Mouse (Mus musculus) liver, adult 2 months (tissue): ENCODE measurements around the gene Smim4. TPM values are rescaled to one million over a fixed set of nuclear protein-coding genes. Genes with fewer than 3 reads are reported as not detected.
A peak's percentile ranks its signal among the peaks of the same experiment; 100 is the strongest.

Source experiments
- DNase-seq: peaks from one replicate; pipeline ENCODE4 v3.0.0-alpha.2; 2011; ENCODE audit warnings: low read depth, low spot score; ENCODE audit errors: extremely low read depth
- H3K27ac ChIP-seq: fragments of 200-500 bp; replicated peaks from 2 replicates; pipeline ENCODE4 v1.5.1; 2012; ENCODE audit warnings: low read depth, mild to moderate bottlenecking, control low read depth, inconsistent platforms, low read length; ENCODE audit not compliant: insufficient read depth
- H3K27me3 ChIP-seq: fragments of 200-500 bp; 2 replicates; pipeline ENCODE4 v1.6.1; 2012; ENCODE audit warnings: mild to moderate bottlenecking, moderate library complexity, low read length, inconsistent platforms; ENCODE audit not compliant: control insufficient read depth, insufficient read depth
- H3K36me3 ChIP-seq: fragments of 200-500 bp; 2 replicates; pipeline ENCODE4 v1.6.1; 2012; ENCODE audit warnings: low read length, inconsistent platforms; ENCODE audit not compliant: control insufficient read depth, insufficient read depth
- H3K4me1 ChIP-seq: fragments of 200-500 bp; 2 replicates; pipeline ENCODE4 v1.6.1; 2011; ENCODE audit warnings: low read length; ENCODE audit not compliant: control insufficient read depth, insufficient read depth
- H3K4me3 ChIP-seq: fragments of 200-500 bp; 2 replicates; pipeline ENCODE4 v1.5.1; 2011; ENCODE audit warnings: low read depth, mild to moderate bottlenecking, control low read depth, low read length, moderate library complexity; ENCODE audit not compliant: insufficient read depth
- H3K79me2 ChIP-seq: fragments of 200-500 bp; 2 replicates; pipeline ENCODE4 v1.6.1; 2012; ENCODE audit warnings: inconsistent platforms, mild to moderate bottlenecking, low read length, moderate library complexity; ENCODE audit not compliant: control insufficient read depth, insufficient read depth
- H3K9ac ChIP-seq: fragments of 200-500 bp; 2 replicates; pipeline ENCODE4 v1.6.1; 2012; ENCODE audit warnings: low read depth, mild to moderate bottlenecking, control low read depth, inconsistent platforms, low read length
- CTCF ChIP-seq: fragments of 200-500 bp; IDR thresholded peaks from 2 replicates; pipeline ENCODE4 v1.5.1; 2011; ENCODE audit warnings: low read depth, low read length, control low read depth
- POLR2A ChIP-seq: fragments of 200-500 bp; IDR thresholded peaks from 2 replicates; pipeline ENCODE4 v1.6.1; 2011; ENCODE audit warnings: low read length, control low read depth; ENCODE audit not compliant: insufficient read depth; ENCODE audit errors: extremely low read depth
- WGBS: fragments of 180-500 bp; shearing (Covaris S2); methylation state at CpG from one replicate; pipeline ENCODE4 v1.1.7; 2018; 5-methylcytosine and 5-hydroxymethylcytosine counted together
- polyA plus RNA-seq: library from polyadenylated mRNA; depleted of rRNA; stranded (reverse); fragments of >200 nt; gene quantifications from 2 replicates; pipeline ENCODE4 v1.2.3, GENCODE M21; 2012
- total RNA-seq: library from RNA; depleted of rRNA; stranded (reverse); fragments of >200 nt; gene quantifications from 2 replicates; pipeline ENCODE4 v1.2.3, GENCODE M21; 2014

Gene Smim4
- total and polyA plus RNA-seq, 2 experiments, result 35.3 to 65.1 TPM

- Histone ChIP-seq H3K9ac (no peak overlapping the region), H3K4me1 (no peaks in the 10 kb centered on the region), H3K4me3 (no peak overlapping the region), H3K36me3 (no peaks in the 10 kb centered on the region), H3K27ac (peak overlapping the region; percentile 38; the same call in 1 of the 2 replicates), H3K79me2 (no peaks in the 10 kb centered on the region), H3K27me3 (no peaks in the 10 kb centered on the region)
- no peak for TF ChIP-seq POLR2A
- 71% methylated on average over 11 of the region's 11 CpGs for WGBS
- DNase-seq, result no peak
These were observed 9.0 kb upstream of the Smim4 start for GRCm38 (mm10) chr14:31137791-31138190.

DNA sequence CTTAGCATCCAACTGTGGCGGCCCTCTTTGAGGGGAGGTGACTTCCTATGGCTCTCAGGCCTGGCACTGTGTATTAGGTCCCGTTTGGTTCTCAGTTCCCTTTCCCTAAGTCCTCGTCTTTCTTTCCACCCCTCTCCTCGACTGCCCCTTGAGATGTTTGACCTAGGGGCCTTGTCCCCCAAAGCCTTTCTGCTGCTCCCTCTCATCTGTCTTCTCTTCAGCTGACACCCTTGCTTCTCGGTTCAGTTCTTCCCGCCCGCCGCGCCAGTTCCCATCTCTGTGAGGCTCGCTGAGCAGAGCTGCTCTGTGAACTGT lies 8.5 kb upstream of the Smim4 start:
- Histone ChIP-seq H3K4me3 (no peak overlapping the region), H3K79me2 (no peaks in the 10 kb centered on the region), H3K9ac (no peak overlapping the region), H3K27ac (peak overlapping the region; percentile 27), H3K36me3 (no peaks in the 10 kb centered on the region), H3K4me1 (no peaks in the 10 kb centered on the region), H3K27me3 (no peaks in the 10 kb centered on the region)
- WGBS, result 78% methylated on average over 10 of the region's 10 CpGs
- TF ChIP-seq CTCF (no peak), POLR2A (no peak)
- DNase-seq, result no peak

GRCm38 (mm10) chr14:31136411-31137280 lies 7.9 kb upstream of the Smim4 start:
- 84% methylated on average over 26 of the region's 26 CpGs for WGBS
- no peaks in the 10 kb centered on the region for H3K4me1 ChIP-seq

DNA sequence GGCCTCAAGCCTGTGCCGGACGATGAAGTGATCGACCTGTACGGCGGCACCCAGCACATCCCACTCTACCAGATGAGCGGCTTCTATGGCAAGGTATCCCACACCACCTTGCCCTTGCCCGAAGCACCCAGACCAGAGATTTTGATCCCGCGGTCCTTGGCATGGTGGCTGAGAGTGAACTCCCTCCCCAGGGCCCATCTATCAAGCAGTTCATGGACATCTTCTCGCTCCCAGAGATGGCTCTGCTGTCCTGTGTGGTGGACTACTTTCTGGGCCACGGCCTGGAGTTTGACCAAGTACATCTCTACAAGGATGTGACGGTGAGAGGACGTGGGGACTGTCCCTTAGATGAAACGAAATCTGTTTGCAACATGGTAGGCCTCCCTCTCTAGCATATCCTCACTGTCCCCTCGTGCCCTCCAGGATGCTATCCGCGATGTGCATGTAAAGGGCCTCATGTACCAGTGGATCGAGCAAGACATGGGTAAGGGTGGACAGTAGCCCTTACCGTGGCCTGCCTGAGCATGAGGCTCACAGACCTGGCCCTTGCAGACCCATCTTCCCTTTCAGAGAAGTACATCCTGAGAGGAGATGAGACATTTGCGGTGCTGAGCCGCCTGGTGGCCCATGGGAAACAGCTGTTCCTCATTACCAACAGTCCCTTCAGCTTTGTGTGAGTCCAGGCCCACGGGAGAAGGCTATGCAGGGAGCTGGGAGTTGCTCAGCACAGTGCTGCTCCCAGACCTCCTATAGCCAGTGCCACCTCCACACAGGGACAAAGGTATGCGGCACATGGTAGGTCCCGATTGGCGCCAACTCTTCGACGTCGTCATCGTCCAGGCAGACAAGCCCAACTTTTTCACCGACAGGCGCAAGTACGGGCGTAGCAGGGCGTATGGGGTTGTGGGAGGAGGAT lies 7.0 kb upstream of the Smim4 start:
- no peaks in the 10 kb centered on the region; the same call in 1 of the 2 replicates for H3K27me3 ChIP-seq
- no peak for DNase-seq
- H3K79me2 ChIP-seq, result no peaks in the 10 kb centered on the region
- no peaks in the 10 kb centered on the region for H3K36me3 ChIP-seq
- 94% methylated on average over 34 of the region's 34 CpGs for WGBS
- no peak overlapping the region for H3K27ac ChIP-seq
- H3K4me1 ChIP-seq, result no peaks in the 10 kb centered on the region; the same call in 1 of the 2 replicates
- H3K4me3 ChIP-seq, result no peak overlapping the region
- no peak for TF ChIP-seq POLR2A
- TF ChIP-seq CTCF, result no peak
- no peak overlapping the region for H3K9ac ChIP-seq

More at GRCm38 (mm10) chr14:31136411-31137280, 7.9 kb upstream of the Smim4 start:
- no peak for DNase-seq
- H3K79me2 ChIP-seq, result no peaks in the 10 kb centered on the region
- no peak overlapping the region for H3K9ac ChIP-seq
- H3K27ac ChIP-seq, result peak overlapping the region; percentile 27; the same call in 1 of the 2 replicates
- no peak for TF ChIP-seq POLR2A
- no peak for TF ChIP-seq CTCF
- H3K27me3 ChIP-seq, result no peaks in the 10 kb centered on the region
- no peaks in the 10 kb centered on the region for H3K36me3 ChIP-seq
- no peak overlapping the region for H3K4me3 ChIP-seq

- Histone ChIP-seq H3K4me3 (no peak overlapping the region), H3K27me3 (no peaks in the 10 kb centered on the region; the same call in 1 of the 2 replicates), H3K36me3 (no peaks in the 10 kb centered on the region), H3K27ac (no peak overlapping the region), H3K79me2 (no peaks in the 10 kb centered on the region), H3K9ac (no peak overlapping the region), H3K4me1 (peaks cover 4% of the 10 kb centered on the region; the same call in 1 of the 2 replicates)
- WGBS, result 85% methylated on average over 25 of the region's 25 CpGs
- DNase-seq, result no peak
- TF ChIP-seq CTCF, result no peak
- TF ChIP-seq POLR2A, result no peak
These were observed 5.6 kb upstream of the Smim4 start for GRCm38 (mm10) chr14:31134015-31135000.
